Mouse (Mus musculus) forebrain, embryonic 11.5 days (tissue): ENCODE measurements around the gene Rab4b. TPM values are rescaled to one million over a fixed set of nuclear protein-coding genes. Genes with fewer than 3 reads are reported as not detected.

Experiments used
- ATAC-seq: fragments of 200-750 bp; cut with Nextera tagmentation; replicated peaks from 2 replicates; pipeline ENCODE4 v1.8.0; 2017; ENCODE audit warnings: moderate TSS enrichment; ENCODE audit not compliant: low FRiP score
- DNase-seq: peaks from one replicate; pipeline ENCODE4 v3.0.0-alpha.2; 2017; ENCODE audit warnings: low spot score
- H3K27ac ChIP-seq: fragments of 300-500 bp; sonication (generic); 2 replicates; pipeline ENCODE4 v1.5.1; 2014; ENCODE audit warnings: low read depth, low read length
- H3K27me3 ChIP-seq: fragments of 300-500 bp; sonication (generic); 2 replicates; pipeline ENCODE4 v1.6.1; 2014; ENCODE audit warnings: mild to moderate bottlenecking, low read length, mixed read lengths; ENCODE audit not compliant: control insufficient read depth, insufficient read depth
- H3K36me3 ChIP-seq: fragments of 300-500 bp; sonication (generic); 2 replicates; pipeline ENCODE4 v1.6.1; 2014; ENCODE audit warnings: mild to moderate bottlenecking, low read length, moderate library complexity, mixed read lengths; ENCODE audit not compliant: control insufficient read depth, insufficient read depth
- H3K4me1 ChIP-seq: fragments of 300-500 bp; sonication (generic); replicated peaks from 2 replicates; pipeline ENCODE4 v1.6.1; 2014; ENCODE audit warnings: low read length, mixed read lengths; ENCODE audit not compliant: control insufficient read depth, insufficient read depth
- H3K4me2 ChIP-seq: fragments of 300-500 bp; sonication (generic); 2 replicates; pipeline ENCODE4 v1.6.1; 2014; ENCODE audit warnings: low read depth, mild to moderate bottlenecking, low read length, moderate library complexity, mixed read lengths; ENCODE audit not compliant: severe bottlenecking
- H3K4me3 ChIP-seq: fragments of 300-500 bp; sonication (generic); 2 replicates; pipeline ENCODE4 v1.5.1; 2014; ENCODE audit warnings: low read depth, low read length
- H3K9ac ChIP-seq: fragments of 300-500 bp; sonication (generic); 2 replicates; pipeline ENCODE4 v1.6.1; 2014; ENCODE audit warnings: low read length
- H3K9me3 ChIP-seq: fragments of 300-500 bp; sonication (generic); 2 replicates; pipeline ENCODE4 v1.6.1; 2016; ENCODE audit warnings: low read length, mixed read lengths; ENCODE audit not compliant: control insufficient read depth
- WGBS: fragments of 180-500 bp; shearing (Covaris S2); extraction: QIAGEN DNeasy Blood & Tissue Kit; methylation state at CpG from one replicate; pipeline ENCODE4 v1.1.7; 2014; 5-methylcytosine and 5-hydroxymethylcytosine counted together
- polyA plus RNA-seq: library from polyadenylated mRNA; unstranded; fragments of >200 nt; fragmentation: Nextera tagmentation; extraction: Ambion mirVana; gene quantifications from 2 replicates; pipeline ENCODE4 v1.2.1, GENCODE M21; 2014

Rab4b gene
- polyA plus RNA-seq, 1 experiment from 2014 or later: 52.3 TPM

DNA sequence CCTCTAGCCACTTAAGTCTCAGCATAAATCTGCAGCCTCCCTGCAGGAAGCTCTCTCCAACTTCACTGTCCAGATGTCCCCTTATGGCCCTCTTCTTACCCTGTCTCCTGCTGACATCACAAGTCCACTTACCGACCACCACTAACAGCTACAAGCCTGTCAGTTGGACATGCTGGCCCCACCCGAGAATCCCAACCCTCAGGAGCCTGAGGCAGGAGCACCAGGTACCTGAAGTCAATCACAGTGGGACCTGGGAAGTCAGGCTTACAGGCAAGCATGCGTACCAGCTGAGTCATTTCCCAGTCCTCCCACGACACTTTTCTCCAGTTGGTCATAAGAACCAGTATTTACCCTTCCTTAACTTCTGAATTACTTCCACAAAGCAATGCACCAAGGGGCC, 15.0 kb upstream of the Rab4b start:
- Histone ChIP-seq H3K27ac (no peak overlapping the region), H3K4me1 (peaks cover 9% of the 10 kb centered on the region; the same call in 1 of the 2 replicates), H3K4me3 (no peak overlapping the region), H3K36me3 (peaks cover 39% of the 10 kb centered on the region), H3K9me3 (no peaks in the 10 kb centered on the region), H3K27me3 (no peaks in the 10 kb centered on the region), H3K4me2 (no peak overlapping the region), H3K9ac (no peak overlapping the region)
- ATAC-seq (no peak), DNase-seq (no peak)
- 93% methylated on average over 4 of the region's 4 CpGs for WGBS

DNA sequence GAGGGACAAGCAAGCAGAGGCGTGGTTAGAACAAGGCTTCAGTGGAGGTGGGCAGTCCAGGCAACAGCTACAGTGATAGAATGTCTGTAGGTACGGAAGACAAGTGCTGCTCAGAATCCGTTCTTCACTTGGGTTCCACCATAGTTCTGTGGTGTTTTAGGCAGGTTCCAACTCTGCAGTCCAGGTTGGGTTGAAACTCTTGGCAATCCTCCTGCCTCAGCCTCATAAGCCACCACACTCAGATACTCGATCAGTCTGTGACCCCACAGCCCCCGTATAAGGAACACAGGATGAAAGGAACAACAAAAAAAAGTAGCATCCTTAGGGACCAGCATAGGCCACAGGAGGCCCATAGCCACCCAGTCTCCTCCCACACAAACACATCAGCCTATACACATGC, 13.7 kb upstream of the Rab4b start:
- Histone ChIP-seq H3K4me2 (no peak overlapping the region), H3K36me3 (peaks cover 45% of the 10 kb centered on the region), H3K9ac (no peak overlapping the region), H3K27ac (no peak overlapping the region), H3K27me3 (no peaks in the 10 kb centered on the region), H3K4me3 (no peak overlapping the region), H3K4me1 (peaks cover 9% of the 10 kb centered on the region; the same call in 1 of the 2 replicates), H3K9me3 (no peaks in the 10 kb centered on the region)
- no peak for DNase-seq
- 96% methylated on average over 5 of the region's 5 CpGs for WGBS
- no peak for ATAC-seq

DNA sequence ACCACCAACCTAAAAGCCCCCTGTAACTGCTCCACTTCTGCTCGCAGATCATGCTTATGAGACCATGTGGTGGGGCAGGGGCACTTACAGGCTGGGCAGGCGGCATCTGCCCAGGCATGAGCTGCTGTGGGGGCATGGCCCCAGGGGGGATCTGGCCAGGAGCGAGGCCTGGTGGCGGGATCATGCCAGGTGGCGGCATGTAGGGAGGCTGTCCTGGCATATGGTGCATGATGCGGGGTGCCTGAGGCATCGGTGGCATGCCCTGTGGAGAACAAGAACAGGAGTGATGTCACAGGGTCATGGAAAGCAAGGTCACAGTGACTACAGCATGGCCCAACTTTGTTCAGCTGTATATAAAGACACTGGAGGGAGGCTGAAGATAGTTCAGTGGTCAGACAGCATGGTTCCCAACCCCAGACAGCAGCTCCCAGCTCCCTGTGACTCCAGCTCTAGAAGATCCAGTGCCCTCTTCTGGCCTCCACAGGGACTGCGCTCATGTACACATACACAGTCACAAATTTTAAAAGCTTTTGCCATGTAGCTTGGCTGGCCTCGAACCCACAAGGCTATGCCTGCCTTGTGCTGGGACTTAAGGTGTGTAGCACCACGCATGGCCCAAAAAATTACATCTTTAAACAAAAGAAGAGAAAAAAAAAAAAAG, 10.7 kb upstream of the Rab4b start:
- no peaks in the 10 kb centered on the region for H3K9me3 ChIP-seq
- ATAC-seq (no peak), DNase-seq (no peak)

DNA sequence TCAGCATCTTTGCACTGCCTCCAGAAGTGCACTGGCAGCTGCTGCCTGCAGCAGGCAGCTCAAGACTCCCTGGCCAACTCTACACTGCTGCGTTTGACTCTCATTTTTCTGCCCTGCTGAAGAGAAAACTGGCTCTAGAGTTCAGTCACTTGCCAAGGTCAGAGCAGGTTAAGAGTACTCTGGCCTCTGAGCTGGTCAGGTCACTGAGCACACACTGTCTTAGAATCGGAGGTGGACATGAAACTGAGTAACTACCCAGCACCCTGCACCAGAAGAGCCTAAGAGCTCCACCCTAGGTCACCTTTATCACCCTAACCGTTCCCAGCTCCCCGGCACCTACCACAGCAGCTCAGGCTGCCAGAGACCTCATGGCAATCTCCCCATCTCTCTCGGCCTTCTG, 7.3 kb upstream of the Rab4b start:
- ATAC-seq (no peak), DNase-seq (no peak)
- no peak overlapping the region for H3K4me2 ChIP-seq
- no peaks in the 10 kb centered on the region for H3K27me3 ChIP-seq
- WGBS: 92% methylated on average over 5 of the region's 5 CpGs
- no peak overlapping the region for H3K27ac ChIP-seq
- H3K9ac ChIP-seq: no peak overlapping the region
- H3K4me3 ChIP-seq: no peak overlapping the region
- peaks cover 49% of the 10 kb centered on the region for H3K36me3 ChIP-seq
- H3K9me3 ChIP-seq: no peaks in the 10 kb centered on the region
- H3K4me1 ChIP-seq: no peaks in the 10 kb centered on the region

More for the DNA sequence above, 10.7 kb upstream of the Rab4b start:
- H3K4me1 ChIP-seq: peaks cover 3% of the 10 kb centered on the region; the same call in 1 of the 2 replicates
- no peak overlapping the region for H3K4me3 ChIP-seq
- H3K9ac ChIP-seq: no peak overlapping the region
- H3K27ac ChIP-seq: no peak overlapping the region
- WGBS: 94% methylated on average over 10 of the region's 10 CpGs
- H3K4me2 ChIP-seq: no peak overlapping the region
- peaks cover 64% of the 10 kb centered on the region for H3K36me3 ChIP-seq
- no peaks in the 10 kb centered on the region for H3K27me3 ChIP-seq

DNA sequence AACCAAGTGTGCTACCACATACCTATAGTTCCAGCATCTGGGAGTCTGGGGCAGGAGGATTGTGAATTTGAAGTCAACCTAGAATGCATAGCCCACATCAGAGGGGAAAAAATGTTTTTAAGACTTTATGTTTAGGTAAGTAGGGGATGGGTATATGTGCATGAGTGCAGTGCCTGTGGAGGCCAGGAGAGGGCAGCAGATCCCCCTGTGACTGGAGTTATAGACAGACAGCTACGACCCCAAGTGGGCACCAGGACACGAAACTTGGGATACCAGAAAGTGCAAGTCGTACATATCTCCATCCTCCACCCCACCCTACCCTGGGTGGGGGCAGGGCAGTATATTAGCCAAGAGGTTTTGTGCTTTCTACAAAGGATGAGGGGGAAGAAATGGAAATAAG, 6.3 kb upstream of the Rab4b start:
- Histone ChIP-seq H3K9me3 (no peaks in the 10 kb centered on the region), H3K4me2 (no peak overlapping the region), H3K36me3 (peaks cover 39% of the 10 kb centered on the region), H3K4me1 (no peaks in the 10 kb centered on the region), H3K4me3 (no peak overlapping the region), H3K27ac (no peak overlapping the region), H3K9ac (no peak overlapping the region), H3K27me3 (no peaks in the 10 kb centered on the region)
- peak; percentile 84 for DNase-seq
- ATAC-seq: no peak
- 72% methylated on average over 3 of the region's 3 CpGs for WGBS

DNA sequence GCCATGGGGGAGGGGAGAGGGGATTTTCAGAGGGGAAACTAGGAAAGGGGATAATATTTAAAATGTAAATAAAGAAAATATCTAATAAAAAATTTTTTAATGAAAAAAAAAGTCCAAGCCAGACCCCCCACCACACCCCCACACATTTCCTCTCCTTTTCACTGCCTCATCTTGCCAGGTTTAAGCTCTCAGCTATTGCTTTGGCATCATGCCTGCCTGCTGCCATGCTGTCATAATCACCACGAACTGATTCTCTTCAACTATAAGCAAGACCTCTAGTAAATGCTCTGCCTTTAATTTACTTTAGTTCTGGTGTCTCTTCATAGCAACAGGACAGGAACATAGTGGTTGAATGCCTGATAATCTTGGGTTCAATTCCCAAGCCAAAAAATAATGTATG, 3.8 kb upstream of the Rab4b start:
- H3K36me3 ChIP-seq: peaks cover 21% of the 10 kb centered on the region
- H3K4me1 ChIP-seq: 0 out of 2 replicates have a peak, but pooled peaks cover 4% of the 10 kb centered on the region
- H3K9ac ChIP-seq: no peak overlapping the region
- no peak overlapping the region for H3K4me2 ChIP-seq
- WGBS: 92% methylated on average over 1 of the region's 1 CpGs
- H3K4me3 ChIP-seq: no peak overlapping the region
- no peaks in the 10 kb centered on the region for H3K9me3 ChIP-seq
- H3K27me3 ChIP-seq: no peaks in the 10 kb centered on the region
- no peak for DNase-seq
- no peak overlapping the region for H3K27ac ChIP-seq
- no peak for ATAC-seq

DNA sequence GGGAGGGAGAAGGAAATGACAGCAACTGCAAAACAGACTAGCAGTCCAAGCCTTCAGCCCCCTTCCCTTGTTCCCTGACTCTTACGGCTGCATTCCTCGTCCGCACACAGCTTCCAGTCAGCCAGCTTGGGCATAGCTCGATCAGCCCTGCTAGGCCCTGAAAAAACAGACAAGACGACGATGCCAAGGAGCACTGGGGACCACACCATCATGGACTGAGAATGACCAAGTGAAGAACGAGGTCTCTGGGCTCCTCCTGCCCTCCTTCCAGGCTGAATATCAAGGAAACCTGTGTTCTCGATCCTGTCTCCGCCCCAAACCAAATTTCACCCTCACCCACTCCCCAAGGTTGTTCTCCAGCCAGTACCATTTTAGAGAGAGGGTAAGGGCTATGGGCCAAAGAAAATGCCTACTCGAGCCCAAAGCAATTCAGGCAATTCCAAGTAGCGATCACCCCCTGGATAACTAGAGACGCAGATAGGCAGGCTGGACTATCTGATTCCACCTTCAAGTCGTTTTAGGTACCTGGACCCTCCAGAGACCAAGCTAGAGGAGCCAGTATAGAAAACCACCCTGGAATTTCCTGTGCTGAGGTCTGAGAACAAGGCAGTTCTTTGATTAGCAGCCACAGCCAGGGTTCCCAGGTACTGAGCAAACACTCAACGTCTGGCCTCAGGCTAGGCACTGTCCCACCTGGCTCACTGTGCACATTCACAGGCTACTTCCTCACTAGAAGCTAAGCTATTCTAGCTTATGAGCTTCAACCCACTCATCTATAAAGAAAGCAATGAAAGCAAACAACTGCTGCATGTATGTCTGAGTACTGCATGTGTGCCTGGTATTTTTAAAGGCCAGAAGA, 2.4 kb upstream of the Rab4b start, which contains the start of the genes Gm21983 and Mia:
Gene Gm21983, minus strand, starts transcription at position 250 of the 859 bp plus-strand sequence.
Gene Mia, minus strand, starts transcription at position 321 of the 859 bp plus-strand sequence.
- no peak within 1 kb of the TSS for H3K4me3 ChIP-seq
- no peak for DNase-seq
- H3K4me2 ChIP-seq: no peak within 1 kb of the TSS
- 74% methylated on average over 14 of the region's 14 CpGs for WGBS
- 0 out of 2 replicates have a peak, but pooled peaks cover 4% of the 10 kb centered on the region for H3K4me1 ChIP-seq
- no peaks in the 10 kb centered on the region for H3K27me3 ChIP-seq
- no peak for ATAC-seq
- peaks cover 14% of the 10 kb centered on the region for H3K36me3 ChIP-seq
- no peaks in the 10 kb centered on the region for H3K9me3 ChIP-seq
- H3K9ac ChIP-seq: no peak within 1 kb of the TSS
- H3K27ac ChIP-seq: no peak within 1 kb of the TSS

DNA sequence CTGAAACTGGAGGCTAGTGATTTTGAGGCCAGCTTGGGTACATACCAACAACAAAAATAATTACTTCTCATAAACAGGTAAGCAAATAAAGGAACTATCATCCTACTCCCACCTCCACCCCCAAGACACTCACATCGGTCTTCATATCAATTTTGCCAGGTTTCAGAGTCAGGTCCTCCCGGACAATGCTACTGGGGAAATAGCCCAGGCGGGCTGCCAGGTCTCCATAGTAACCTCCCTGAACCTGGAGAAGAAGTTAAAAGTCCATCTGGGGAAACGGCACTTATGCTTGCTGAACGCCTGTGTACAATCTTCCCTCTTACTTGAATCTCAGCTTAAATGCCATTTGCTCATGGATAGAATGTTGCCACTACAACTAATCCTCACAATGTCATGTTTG, 1.3 kb upstream of the Rab4b start:
- Histone ChIP-seq H3K27me3 (no peaks in the 10 kb centered on the region), H3K4me3 (no peak overlapping the region), H3K9me3 (no peaks in the 10 kb centered on the region), H3K4me1 (0 out of 2 replicates have a peak, but pooled peaks cover 4% of the 10 kb centered on the region), H3K4me2 (no peak overlapping the region), H3K9ac (no peak overlapping the region), H3K27ac (no peak overlapping the region), H3K36me3 (peaks cover 7% of the 10 kb centered on the region)
- DNase-seq (no peak), ATAC-seq (no peak)
- 74% methylated on average over 5 of the region's 5 CpGs for WGBS
